Comparison of ENCODE assay signal across 15 mouse cellular contexts in genomic region chr13:52036351-52036750, GRCm38 (mm10).
A peak's percentile ranks its signal among the peaks of the same experiment; 100 is the strongest.
DNase-seq lines count a peak whose midpoint lies in the region; ATAC-seq and TF ChIP-seq lines count a peak whose summit lies in the region.
"Had no signal": no experiment of that assay in that cellular context is flagged by ENCODE, and none has a peak within 500 bp of the region (broad histone marks: within the 10 kb centered on the region; RNA-seq: fewer than 3 reads in every experiment).

No protein-coding gene starts in this region.

- H3K9ac ChIP-seq in hindbrain, embryonic 12.5 days: no peak overlapping the region
- H3K9ac ChIP-seq in hindbrain, embryonic 11.5 days (ENCODE audit: low read depth, low read length): no peak overlapping the region
- H3K9ac ChIP-seq in hindbrain, embryonic 15.5 days: no peak overlapping the region
- H3K9ac ChIP-seq: embryonic facial prominence, embryonic 13.5 days; heart, embryonic 15.5 days; midbrain, embryonic 12.5 days had no signal

- TF ChIP-seq POLR2A in brain, embryonic 14.5 days (IDR thresholded peaks at IDR 0.05; ENCODE audit: borderline replicate concordance, extremely low read depth, insufficient read depth, insufficient read length, poor library complexity, severe bottlenecking): no peak

- WGBS in hindbrain, embryonic 12.5 days: 41% methylated on average over 5 of the region's 5 CpGs
- WGBS in hindbrain, embryonic 11.5 days: 52% methylated on average over 5 of the region's 5 CpGs
- 41% methylated on average over 5 of the region's 5 CpGs for WGBS in hindbrain, embryonic 15.5 days

- ATAC-seq in hindbrain, embryonic 12.5 days (ENCODE audit: low FRiP score): peak; percentile 50; the same call in 1 of the 2 replicates
- no peak for ATAC-seq in hindbrain, embryonic 11.5 days (ENCODE audit: low FRiP score)
- 0 out of 2 replicates have a peak, but pooled peaks have one; percentile 40 for ATAC-seq in hindbrain, embryonic 15.5 days (ENCODE audit: low FRiP score, low read depth)
- ATAC-seq in monocyte, adult 5-6 weeks (replicated peaks; ENCODE audit: insufficient number of reproducible peaks, low FRiP score, low TSS enrichment, poor library complexity, severe bottlenecking): 0 out of 2 replicates have a peak, but pooled peaks have one; percentile 19

- H3K4me1 ChIP-seq in hindbrain, embryonic 12.5 days: peaks cover 21% of the 10 kb centered on the region
- H3K4me1 ChIP-seq in hindbrain, embryonic 11.5 days (replicated peaks; ENCODE audit: control insufficient read depth, insufficient read depth, low read length): no peaks in the 10 kb centered on the region; the same call in 1 of the 2 replicates
- H3K4me1 ChIP-seq in hindbrain, embryonic 15.5 days (replicated peaks): peaks cover 15% of the 10 kb centered on the region

- H3K36me3 ChIP-seq in hindbrain, embryonic 12.5 days: no peaks in the 10 kb centered on the region
- H3K36me3 ChIP-seq in hindbrain, embryonic 11.5 days (ENCODE audit: control insufficient read depth, insufficient read depth, low read length): no peaks in the 10 kb centered on the region
- no peaks in the 10 kb centered on the region for H3K36me3 ChIP-seq in hindbrain, embryonic 15.5 days
- H3K36me3 ChIP-seq: embryonic facial prominence, embryonic 13.5 days; heart, embryonic 15.5 days; limb, embryonic 10.5 days; midbrain, embryonic 12.5 days had no signal

- H3K9me3 ChIP-seq in hindbrain, embryonic 12.5 days (replicated peaks): peaks cover 3% of the 10 kb centered on the region; the same call in 1 of the 2 replicates
- H3K9me3 ChIP-seq in hindbrain, embryonic 11.5 days (ENCODE audit: control insufficient read depth, low read length): no peaks in the 10 kb centered on the region
- H3K9me3 ChIP-seq in hindbrain, embryonic 15.5 days: no peaks in the 10 kb centered on the region
- H3K9me3 ChIP-seq: embryonic facial prominence, embryonic 13.5 days; heart, embryonic 15.5 days; limb, embryonic 10.5 days; midbrain, embryonic 12.5 days had no signal

- no peak for TF ChIP-seq CTCF in brain, embryonic 14.5 days (IDR thresholded peaks at IDR 0.05; ENCODE audit: borderline replicate concordance, extremely low read depth, insufficient read depth, insufficient read length)

- H3K4me2 ChIP-seq in hindbrain, embryonic 12.5 days (replicated peaks): no peak overlapping the region
- H3K4me2 ChIP-seq in hindbrain, embryonic 11.5 days (replicated peaks; ENCODE audit: low read depth, low read length): no peak overlapping the region
- H3K4me2 ChIP-seq in hindbrain, embryonic 15.5 days: no peak overlapping the region
- H3K4me2 ChIP-seq: embryonic facial prominence, embryonic 13.5 days; heart, embryonic 15.5 days; midbrain, embryonic 12.5 days had no signal

- H3K4me3 ChIP-seq in hindbrain, embryonic 12.5 days: no peak overlapping the region
- no peak overlapping the region for H3K4me3 ChIP-seq in hindbrain, embryonic 11.5 days (ENCODE audit: low read depth, low read length)
- no peak overlapping the region for H3K4me3 ChIP-seq in hindbrain, embryonic 15.5 days
- H3K4me3 ChIP-seq: embryonic facial prominence, embryonic 13.5 days; heart, embryonic 15.5 days; limb, embryonic 10.5 days; midbrain, embryonic 12.5 days had no signal

- no peak for DNase-seq in hindbrain, embryonic 11.5 days (ENCODE audit: low spot score)
- peak; percentile 53 for DNase-seq in brain, embryonic 14.5 days (ENCODE audit: low read depth)
- DNase-seq in embryo, embryonic 10.5 days (ENCODE audit: low spot score): no peak
- DNase-seq in frontal cortex, postnatal 36 days (ENCODE audit: low spot score in 2 of 2): no peak
- DNase-seq: cerebellum, adult 9-10 months; kidney, adult 18-20 months; right cerebral cortex, postnatal 25 days had no signal

- peaks cover 7% of the 10 kb centered on the region; the same call in 1 of the 2 replicates for H3K27me3 ChIP-seq in hindbrain, embryonic 12.5 days
- no peaks in the 10 kb centered on the region for H3K27me3 ChIP-seq in hindbrain, embryonic 11.5 days (ENCODE audit: control insufficient read depth, insufficient read depth, low read length)
- no peaks in the 10 kb centered on the region for H3K27me3 ChIP-seq in hindbrain, embryonic 15.5 days
- H3K27me3 ChIP-seq: embryonic facial prominence, embryonic 13.5 days; heart, embryonic 15.5 days had no signal

- no peak overlapping the region for H3K27ac ChIP-seq in hindbrain, embryonic 12.5 days
- H3K27ac ChIP-seq in hindbrain, embryonic 11.5 days (ENCODE audit: low read depth, low read length): no peak overlapping the region
- H3K27ac ChIP-seq in hindbrain, embryonic 15.5 days (replicated peaks): no peak overlapping the region
- H3K27ac ChIP-seq: embryonic facial prominence, embryonic 13.5 days; heart, embryonic 15.5 days; limb, embryonic 10.5 days; midbrain, embryonic 12.5 days; stomach, postnatal 0 days had no signal
